Mouse (Mus musculus) lung, postnatal 10 days (tissue): Measurements from ENCODE around the gene Kidins220.

Experiments used
- DNase-seq: peaks from one replicate; pipeline ENCODE4 v3.0.0; 2021

Kidins220 gene

GRCm38 (mm10) chr12:25027416-25027815, 52.7 kb downstream of the Kidins220 start:
- peak; percentile 71 for DNase-seq

- DNase-seq: no peak
Measured at GRCm38 (mm10) chr12:25033662-25034337, 59.1 kb downstream of the Kidins220 start.

- DNase-seq: peak; percentile 54
Measured at GRCm38 (mm10) chr12:25034338-25034953, 59.7 kb downstream of the Kidins220 start.

GRCm38 (mm10) chr12:25036024-25036423, 61.3 kb downstream of the Kidins220 start:
- DNase-seq: no peak

GRCm38 (mm10) chr12:25037222-25037621, 62.5 kb downstream of the Kidins220 start:
- no peak for DNase-seq

- no peak for DNase-seq
Measured at GRCm38 (mm10) chr12:25037681-25038472, 63.2 kb downstream of the Kidins220 start.

GRCm38 (mm10) chr12:25044056-25044455, 69.3 kb downstream of the Kidins220 start:
- no peak for DNase-seq

GRCm38 (mm10) chr12:25044579-25044978, 69.9 kb downstream of the Kidins220 start:
- no peak for DNase-seq

GRCm38 (mm10) chr12:25049253-25049652, 74.5 kb downstream of the Kidins220 start:
- DNase-seq: no peak

GRCm38 (mm10) chr12:25054511-25054910, 79.8 kb downstream of the Kidins220 start:
- DNase-seq: no peak

GRCm38 (mm10) chr12:25054963-25055362, 80.2 kb downstream of the Kidins220 start:
- DNase-seq: no peak

- DNase-seq: no peak
Measured at GRCm38 (mm10) chr12:25059487-25060200, 84.9 kb downstream of the Kidins220 start.

GRCm38 (mm10) chr12:25060901-25061300, 86.2 kb downstream of the Kidins220 start:
- DNase-seq: no peak

GRCm38 (mm10) chr12:25062264-25062663, 87.5 kb downstream of the Kidins220 start:
- DNase-seq: no peak

GRCm38 (mm10) chr12:25073374-25073773, 98.6 kb downstream of the Kidins220 start:
- no peak for DNase-seq

- DNase-seq: no peak
Measured at GRCm38 (mm10) chr12:25074344-25074743, 99.6 kb downstream of the Kidins220 start.

- DNase-seq: no peak
Measured at GRCm38 (mm10) chr12:25083260-25084178, 108.8 kb downstream of the Kidins220 start.

- DNase-seq: no peak
Measured at GRCm38 (mm10) chr12:25086966-25087365, 112.2 kb downstream of the Kidins220 start.

- DNase-seq: no peak
Measured at GRCm38 (mm10) chr12:25089433-25089832, 114.7 kb downstream of the Kidins220 start.

GRCm38 (mm10) chr12:25092027-25092704, 117.4 kb downstream of the Kidins220 start:
- peak; percentile 91 for DNase-seq

GRCm38 (mm10) chr12:25092751-25093211, 118.1 kb downstream of the Kidins220 start:
- peak; percentile 65 for DNase-seq
